ENCODE assay signal across 14 mouse cellular contexts in the genomic region with DNA sequence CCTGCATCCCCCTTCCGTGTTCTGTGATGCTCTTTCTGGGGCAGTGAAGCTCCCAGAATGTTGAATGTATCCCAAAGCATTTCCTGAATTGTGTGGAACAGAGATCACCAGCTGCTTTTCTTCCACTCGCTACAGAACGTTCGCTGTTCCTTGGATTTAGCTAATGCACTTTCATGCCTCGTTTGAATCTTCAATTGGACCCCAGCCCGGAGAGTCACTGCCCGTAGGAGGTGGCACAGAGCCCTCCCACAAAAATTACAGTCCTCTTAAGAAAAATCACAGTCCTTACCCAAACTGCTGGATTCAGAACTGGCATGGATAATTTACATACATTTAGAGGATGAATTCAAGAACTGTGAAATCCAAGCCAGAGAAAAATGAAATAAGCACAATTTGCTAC. TPM values are rescaled to one million over a fixed set of nuclear protein-coding genes. Genes with fewer than 3 reads are reported as not detected.
DNase-seq lines count a peak whose midpoint lies in the region; ATAC-seq lines count a peak whose summit lies in the region.
"Had no signal": no experiment of that assay in that cellular context is flagged by ENCODE, and none has a peak within 500 bp of the region (broad histone marks: within the 10 kb centered on the region; RNA-seq: fewer than 3 reads in every experiment).

No protein-coding gene starts in this region.

- no peaks in the 10 kb centered on the region for H3K36me3 ChIP-seq in forebrain, embryonic 15.5 days
- H3K36me3 ChIP-seq in forebrain, embryonic 16.5 days (ENCODE audit: control insufficient read depth, insufficient read depth) = no peaks in the 10 kb centered on the region
- H3K36me3 ChIP-seq: hindbrain, embryonic 15.5 days; limb, embryonic 15.5 days had no signal

- H3K9ac ChIP-seq in forebrain, embryonic 15.5 days (replicated peaks) = no peak overlapping the region
- no peak overlapping the region for H3K9ac ChIP-seq in forebrain, embryonic 16.5 days (replicated peaks; ENCODE audit: low read depth, low read length)
- H3K9ac ChIP-seq: hindbrain, embryonic 15.5 days; limb, embryonic 15.5 days had no signal

- H3K4me1 ChIP-seq in forebrain, embryonic 15.5 days = peaks cover 6% of the 10 kb centered on the region
- H3K4me1 ChIP-seq in forebrain, embryonic 16.5 days (replicated peaks; ENCODE audit: control insufficient read depth, insufficient read depth, low read length) = peaks cover 9% of the 10 kb centered on the region
- H3K4me1 ChIP-seq: limb, embryonic 15.5 days had no signal

- no peak overlapping the region for H3K4me2 ChIP-seq in forebrain, embryonic 15.5 days (replicated peaks)
- H3K4me2 ChIP-seq in forebrain, embryonic 16.5 days (ENCODE audit: low read length) = no peak overlapping the region
- H3K4me2 ChIP-seq: heart, embryonic 11.5 days; hindbrain, embryonic 15.5 days; limb, embryonic 15.5 days had no signal

- peak overlapping the region; percentile 47 for H3K27ac ChIP-seq in forebrain, embryonic 15.5 days (replicated peaks)
- no peak overlapping the region for H3K27ac ChIP-seq in forebrain, embryonic 16.5 days (ENCODE audit: low read length)
- H3K27ac ChIP-seq: hindbrain, embryonic 15.5 days; limb, embryonic 15.5 days had no signal

- no peaks in the 10 kb centered on the region for H3K27me3 ChIP-seq in forebrain, embryonic 15.5 days
- no peaks in the 10 kb centered on the region for H3K27me3 ChIP-seq in forebrain, embryonic 16.5 days (replicated peaks; ENCODE audit: control insufficient read depth, insufficient read depth, low read length)
- H3K27me3 ChIP-seq: hindbrain, embryonic 15.5 days; limb, embryonic 15.5 days had no signal

- no peak overlapping the region for H3K4me3 ChIP-seq in forebrain, embryonic 15.5 days
- H3K4me3 ChIP-seq in forebrain, embryonic 16.5 days (replicated peaks; ENCODE audit: low read length) = no peak overlapping the region
- H3K4me3 ChIP-seq: hindbrain, embryonic 15.5 days; limb, embryonic 15.5 days had no signal

- WGBS in forebrain, embryonic 15.5 days = 15% methylated on average over 7 of the region's 7 CpGs
- 15% methylated on average over 7 of the region's 7 CpGs for whole genome bisulfite sequencing in forebrain, embryonic 16.5 days

- DNase-seq in brain, adult 2 months (ENCODE audit: low read depth, low spot score) = peak; percentile 91
- DNase-seq in layer of hippocampus, adult 8-10 months (ENCODE audit: low spot score in 2 of 2) = peak; percentile 52 to 65
- DNase-seq in right cerebral cortex, adult 2 months (ENCODE audit: low spot score in 2 of 2) = peak; percentile 77 to 83
- no peak for DNase-seq in urinary bladder, postnatal 14 days (ENCODE audit: low spot score)
- no peak for DNase-seq in heart, adult 9 months (ENCODE audit: low spot score in 2 of 2)
- DNase-seq in urinary bladder, postnatal 25 days (ENCODE audit: low spot score) = no peak
- DNase-seq: adrenal gland, adult 2 months; kidney, postnatal 14 days; lung, postnatal 4 days had no signal

- H3K9me3 ChIP-seq in forebrain, embryonic 15.5 days = no peaks in the 10 kb centered on the region
- no peaks in the 10 kb centered on the region for H3K9me3 ChIP-seq in forebrain, embryonic 16.5 days (ENCODE audit: control insufficient read depth, low read length)
- H3K9me3 ChIP-seq: hindbrain, embryonic 15.5 days; limb, embryonic 15.5 days had no signal

- ATAC-seq in forebrain, embryonic 15.5 days (replicated peaks) = no peak
- ATAC-seq in forebrain, embryonic 16.5 days = no peak

RNA-seq across cellular contexts. Expression of gene Stum, which starts 36.9 kb away (rescaled TPM):
- polyA plus RNA-seq in forebrain, embryonic 15.5 days (2015; fragmentation: Nextera tagmentation; extraction: Ambion mirVana) = 4.1 and 4.2 TPM in 2 replicates
- 3.9 and 4.3 TPM in 2 replicates for polyA plus RNA-seq in forebrain, embryonic 16.5 days (2015; fragmentation: Nextera tagmentation; extraction: Ambion mirVana)
- 100 to 1,000 TPM; 255 to 302 (median 277) TPM for total RNA-seq in layer of hippocampus, adult 8-10 months (2022)

RNA-seq across cellular contexts. Expression of gene Parp1, which starts 48.5 kb away (rescaled TPM):
- 144 and 147 TPM in 2 replicates for polyA plus RNA-seq in forebrain, embryonic 15.5 days (2015; fragmentation: Nextera tagmentation; extraction: Ambion mirVana)
- polyA plus RNA-seq in forebrain, embryonic 16.5 days (2015; fragmentation: Nextera tagmentation; extraction: Ambion mirVana) = 138 and 156 TPM in 2 replicates
- total RNA-seq in layer of hippocampus, adult 8-10 months (2022) = 100 to 1,000 TPM; 107 to 134 (median 123) TPM

Comparison
In these comparisons a context has a peak if more than half of its experiments do, and no peak if none do; other contexts are left out.
1. DNase-seq: peak in brain, adult 2 months (single experiment), layer of hippocampus, adult 8-10 months (2 of 2) and right cerebral cortex, adult 2 months (2 of 2); none in urinary bladder, postnatal 14 days (single experiment), heart, adult 9 months (0 of 2) and urinary bladder, postnatal 25 days (single experiment).